Mouse (Mus musculus): Measurements from ENCODE around the gene Suox.
"Not testable (repeated sequence)": the region's sequence is repeated elsewhere in the genome, so short reads cannot be mapped to it uniquely, and the experiment has no call there.

The Suox gene

GRCm38 (mm10) chr10:128665307-128665706 is 8.6 kb downstream of the Suox start:
- no peak for DNase-seq (ENCODE audit: inconsistent age in 2 of 2, low spot score in 1 of 2)

GRCm38 (mm10) chr10:128664808-128665207 is 9.1 kb downstream of the Suox start:
- DNase-seq (ENCODE audit: inconsistent age in 2 of 2, low spot score in 1 of 2) = no peak

GRCm38 (mm10) chr10:128663441-128664220 is 10.2 kb downstream of the Suox start:
- DNase-seq (ENCODE audit: inconsistent age in 2 of 2, low spot score in 1 of 2) = no peak

- no peak for DNase-seq (ENCODE audit: inconsistent age in 2 of 2, low spot score in 1 of 2)
Observed at GRCm38 (mm10) chr10:128662465-128662864, 11.4 kb downstream of the Suox start.

GRCm38 (mm10) chr10:128659490-128659889 is 14.4 kb downstream of the Suox start:
- DNase-seq (ENCODE audit: inconsistent age in 2 of 2, low spot score in 1 of 2) = no peak

GRCm38 (mm10) chr10:128657844-128658243 is 16.0 kb downstream of the Suox start:
- no peak for DNase-seq (ENCODE audit: inconsistent age in 2 of 2, low spot score in 1 of 2)

- DNase-seq (ENCODE audit: inconsistent age in 2 of 2, low spot score in 1 of 2) = no peak
Observed at GRCm38 (mm10) chr10:128656731-128657130, 17.1 kb downstream of the Suox start.

GRCm38 (mm10) chr10:128655254-128655653 is 18.6 kb downstream of the Suox start:
- no peak for DNase-seq (ENCODE audit: inconsistent age in 2 of 2, low spot score in 1 of 2)

GRCm38 (mm10) chr10:128653866-128654265 is 20.0 kb downstream of the Suox start:
- no peak for DNase-seq (ENCODE audit: inconsistent age in 2 of 2, low spot score in 1 of 2)

GRCm38 (mm10) chr10:128646139-128647089 is 27.5 kb downstream of the Suox start:
- DNase-seq (ENCODE audit: inconsistent age in 2 of 2, low spot score in 1 of 2) = peak in 1 of 2 experiments; percentile 86

- peak; percentile 32 to 87 for DNase-seq (ENCODE audit: inconsistent age in 2 of 2, low spot score in 1 of 2)
Observed at GRCm38 (mm10) chr10:128645111-128646011, 28.5 kb downstream of the Suox start, which contains the start of gene Ikzf4. TSS of gene Ikzf4 (minus strand) at chr10:128645991.

- DNase-seq (ENCODE audit: inconsistent age in 2 of 2, low spot score in 1 of 2) = no peak
Observed at GRCm38 (mm10) chr10:128642749-128643148, 31.1 kb downstream of the Suox start.

GRCm38 (mm10) chr10:128641871-128642270 is 32.0 kb downstream of the Suox start:
- peak in 1 of 2 experiments; percentile 35 for DNase-seq (ENCODE audit: inconsistent age in 2 of 2, low spot score in 1 of 2)

- no peak for DNase-seq (ENCODE audit: inconsistent age in 2 of 2, low spot score in 1 of 2)
Observed at GRCm38 (mm10) chr10:128640891-128641290, 33.0 kb downstream of the Suox start.

- no peak for DNase-seq (ENCODE audit: inconsistent age in 2 of 2, low spot score in 1 of 2)
Observed at GRCm38 (mm10) chr10:128639999-128640398, 33.9 kb downstream of the Suox start.

- DNase-seq (ENCODE audit: inconsistent age in 2 of 2, low spot score in 1 of 2) = no peak
Observed at GRCm38 (mm10) chr10:128637011-128637410, 36.9 kb downstream of the Suox start.

- DNase-seq (ENCODE audit: inconsistent age in 2 of 2, low spot score in 1 of 2) = no peak
Observed at GRCm38 (mm10) chr10:128636561-128636960, 37.3 kb downstream of the Suox start.

GRCm38 (mm10) chr10:128635697-128636096 is 38.2 kb downstream of the Suox start:
- DNase-seq (ENCODE audit: inconsistent age in 2 of 2, low spot score in 1 of 2) = no peak

- DNase-seq (ENCODE audit: inconsistent age in 2 of 2, low spot score in 1 of 2) = no peak
Observed at GRCm38 (mm10) chr10:128631571-128631970, 42.3 kb downstream of the Suox start.

- not testable (repeated sequence) for DNase-seq (ENCODE audit: inconsistent age in 2 of 2, low spot score in 1 of 2)
Observed at GRCm38 (mm10) chr10:128630306-128630705, 43.6 kb downstream of the Suox start.

- DNase-seq (ENCODE audit: inconsistent age in 2 of 2, low spot score in 1 of 2) = no peak
Observed at GRCm38 (mm10) chr10:128629746-128630145, 44.1 kb downstream of the Suox start.
